Mouse (Mus musculus): ENCODE measurements around the gene Get4. TPM values are rescaled to one million over a fixed set of nuclear protein-coding genes. Genes with fewer than 3 reads are reported as not detected.

The Get4 gene
- polyA plus RNA-seq, 1 experiment from 2014 or later = 109 TPM

DNA sequence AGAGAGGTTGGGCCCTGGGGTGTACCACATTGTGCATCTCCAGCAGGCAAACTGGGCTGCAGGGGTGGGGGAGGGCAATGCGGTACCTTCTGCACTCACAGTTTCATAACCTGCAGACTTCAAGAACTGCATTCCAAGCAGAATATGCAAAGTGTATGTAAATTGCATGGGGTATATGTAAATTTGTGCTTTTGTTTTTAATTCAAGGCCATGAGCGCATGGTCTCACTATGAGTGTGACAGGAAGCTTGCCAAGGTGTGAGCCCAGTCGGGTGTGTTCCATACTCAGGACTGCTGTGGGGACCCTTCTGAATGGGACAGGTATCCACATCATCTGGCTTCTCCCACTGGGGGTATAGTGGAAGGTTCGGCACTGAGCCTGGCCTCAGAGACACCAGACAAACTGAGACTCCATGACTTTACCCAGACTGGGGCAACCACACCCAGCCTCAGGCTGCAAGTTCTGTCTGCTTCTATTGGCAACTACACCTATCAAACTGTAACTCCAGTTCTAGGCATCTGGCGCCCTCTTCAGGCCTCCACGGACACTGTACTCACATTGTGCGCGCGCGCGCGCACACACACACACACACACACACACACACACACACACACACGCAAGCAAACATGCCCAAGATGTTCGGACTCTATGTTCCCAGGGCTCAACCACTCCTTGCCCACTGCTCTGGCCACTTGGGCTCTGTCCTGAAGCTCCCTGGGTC is 31.5 kb downstream of the Get4 start:
- H3K4me2 ChIP-seq = no peak overlapping the region
- H3K9me3 ChIP-seq (replicated peaks) = no peaks in the 10 kb centered on the region
- H3K36me3 ChIP-seq (replicated peaks) = no peaks in the 10 kb centered on the region
- H3K4me3 ChIP-seq (replicated peaks) = no peak overlapping the region
- H3K9ac ChIP-seq = no peak overlapping the region
- ATAC-seq (ENCODE audit: insufficient read depth) = no peak
- H3K4me1 ChIP-seq (replicated peaks) = peaks cover 47% of the 10 kb centered on the region
- H3K27me3 ChIP-seq = no peaks in the 10 kb centered on the region
- H3K27ac ChIP-seq (replicated peaks) = no peak overlapping the region
- 87% methylated on average over 14 of the region's 14 CpGs for WGBS (ENCODE audit: insufficient replicate concordance)

GRCm38 (mm10) chr5:139285383-139286067 is 33.4 kb downstream of the Get4 start:
- H3K4me2 ChIP-seq = no peak overlapping the region
- peak overlapping the region; percentile 15; the same call in 1 of the 2 replicates for H3K27ac ChIP-seq (replicated peaks)
- H3K4me1 ChIP-seq (replicated peaks) = peaks cover 49% of the 10 kb centered on the region
- H3K27me3 ChIP-seq = no peaks in the 10 kb centered on the region
- H3K4me3 ChIP-seq (replicated peaks) = no peak overlapping the region
- 36% methylated on average over 8 of the region's 8 CpGs for WGBS (ENCODE audit: insufficient replicate concordance)
- H3K36me3 ChIP-seq (replicated peaks) = no peaks in the 10 kb centered on the region
- ATAC-seq (ENCODE audit: insufficient read depth) = no peak; the same call in 1 of the 2 replicates
- H3K9ac ChIP-seq = no peak overlapping the region
- no peaks in the 10 kb centered on the region for H3K9me3 ChIP-seq (replicated peaks)

DNA sequence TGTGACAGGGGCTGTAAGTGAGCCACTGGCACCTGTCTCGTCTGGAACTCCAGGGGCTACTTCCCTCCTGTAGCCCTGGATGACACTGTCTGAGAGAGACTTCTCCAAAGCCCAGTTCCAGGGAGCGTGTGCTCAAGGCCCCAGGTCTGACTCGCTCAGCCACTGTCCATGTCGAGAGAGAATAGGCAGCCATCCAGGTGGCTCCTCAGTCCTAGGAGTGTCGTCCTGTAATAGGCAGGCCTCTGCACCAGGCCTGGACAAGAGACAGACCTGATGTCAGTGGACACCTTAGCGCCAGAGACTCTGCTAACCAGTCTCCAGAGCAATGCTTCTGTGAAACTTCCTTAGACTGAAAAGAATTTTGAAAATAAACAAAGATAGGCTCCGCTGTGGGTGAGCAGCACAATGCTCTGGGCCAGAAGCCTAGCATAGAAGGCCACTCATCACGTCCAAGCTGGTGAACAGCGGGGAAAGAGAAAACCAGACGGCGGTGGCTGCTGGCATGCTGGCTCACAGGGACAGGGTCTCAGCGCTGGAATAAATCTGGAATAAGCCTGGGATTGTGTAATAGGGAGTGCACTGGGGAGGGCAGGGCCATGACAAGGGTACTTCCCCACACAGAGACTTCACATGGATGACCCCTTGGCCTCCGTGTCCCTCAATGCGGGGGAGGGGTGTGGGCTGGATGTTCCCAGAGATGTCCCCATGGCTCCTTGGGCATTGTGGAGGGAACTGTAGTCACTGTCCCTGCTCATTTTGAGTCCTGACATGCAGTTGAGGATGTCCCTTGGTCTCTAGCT is 34.2 kb downstream of the Get4 start:
- Histone ChIP-seq H3K4me3 (replicated peaks) (no peak overlapping the region), H3K27ac (replicated peaks) (peak overlapping the region; percentile 72), H3K9me3 (replicated peaks) (no peaks in the 10 kb centered on the region), H3K4me2 (peak overlapping the region; percentile 23), H3K4me1 (replicated peaks) (peaks cover 49% of the 10 kb centered on the region), H3K27me3 (no peaks in the 10 kb centered on the region), H3K9ac (no peak overlapping the region), H3K36me3 (replicated peaks) (no peaks in the 10 kb centered on the region)
- peak; percentile 13; the same call in 1 of the 2 replicates for ATAC-seq (ENCODE audit: insufficient read depth)
- 50% methylated on average over 14 of the region's 14 CpGs for WGBS (ENCODE audit: insufficient replicate concordance)

- Histone ChIP-seq H3K36me3 (replicated peaks) (no peaks in the 10 kb centered on the region), H3K9me3 (replicated peaks) (no peaks in the 10 kb centered on the region), H3K27me3 (no peaks in the 10 kb centered on the region), H3K4me3 (replicated peaks) (no peak overlapping the region), H3K4me1 (replicated peaks) (peaks cover 51% of the 10 kb centered on the region), H3K9ac (no peak overlapping the region), H3K27ac (replicated peaks) (peak overlapping the region; percentile 72), H3K4me2 (peak overlapping the region; percentile 23)
- peak; percentile 63 for ATAC-seq (ENCODE audit: insufficient read depth)
- WGBS (ENCODE audit: insufficient replicate concordance) = 7% methylated on average over 5 of the region's 5 CpGs
Measured at GRCm38 (mm10) chr5:139287099-139287498, 35.0 kb downstream of the Get4 start.

- ATAC-seq (ENCODE audit: insufficient read depth) = no peak
- Histone ChIP-seq H3K36me3 (replicated peaks) (no peaks in the 10 kb centered on the region), H3K4me1 (replicated peaks) (peaks cover 46% of the 10 kb centered on the region), H3K9ac (no peak overlapping the region), H3K4me2 (no peak overlapping the region), H3K27ac (replicated peaks) (peak overlapping the region; percentile 68), H3K4me3 (replicated peaks) (no peak overlapping the region), H3K27me3 (no peaks in the 10 kb centered on the region), H3K9me3 (replicated peaks) (no peaks in the 10 kb centered on the region)
- WGBS (ENCODE audit: insufficient replicate concordance) = 48% methylated on average over 4 of the region's 4 CpGs
Measured at GRCm38 (mm10) chr5:139287787-139288186, 35.7 kb downstream of the Get4 start.

GRCm38 (mm10) chr5:139288591-139288990 is 36.5 kb downstream of the Get4 start:
- no peak overlapping the region for H3K9ac ChIP-seq
- H3K4me1 ChIP-seq (replicated peaks) = peaks cover 45% of the 10 kb centered on the region
- ATAC-seq (ENCODE audit: insufficient read depth) = no peak
- H3K4me3 ChIP-seq (replicated peaks) = no peak overlapping the region
- H3K27ac ChIP-seq (replicated peaks) = peak overlapping the region; percentile 68; the same call in 1 of the 2 replicates
- 51% methylated on average over 4 of the region's 4 CpGs for WGBS (ENCODE audit: insufficient replicate concordance)
- no peaks in the 10 kb centered on the region for H3K27me3 ChIP-seq
- no peaks in the 10 kb centered on the region for H3K36me3 ChIP-seq (replicated peaks)
- H3K4me2 ChIP-seq = no peak overlapping the region
- no peaks in the 10 kb centered on the region for H3K9me3 ChIP-seq (replicated peaks)

DNA sequence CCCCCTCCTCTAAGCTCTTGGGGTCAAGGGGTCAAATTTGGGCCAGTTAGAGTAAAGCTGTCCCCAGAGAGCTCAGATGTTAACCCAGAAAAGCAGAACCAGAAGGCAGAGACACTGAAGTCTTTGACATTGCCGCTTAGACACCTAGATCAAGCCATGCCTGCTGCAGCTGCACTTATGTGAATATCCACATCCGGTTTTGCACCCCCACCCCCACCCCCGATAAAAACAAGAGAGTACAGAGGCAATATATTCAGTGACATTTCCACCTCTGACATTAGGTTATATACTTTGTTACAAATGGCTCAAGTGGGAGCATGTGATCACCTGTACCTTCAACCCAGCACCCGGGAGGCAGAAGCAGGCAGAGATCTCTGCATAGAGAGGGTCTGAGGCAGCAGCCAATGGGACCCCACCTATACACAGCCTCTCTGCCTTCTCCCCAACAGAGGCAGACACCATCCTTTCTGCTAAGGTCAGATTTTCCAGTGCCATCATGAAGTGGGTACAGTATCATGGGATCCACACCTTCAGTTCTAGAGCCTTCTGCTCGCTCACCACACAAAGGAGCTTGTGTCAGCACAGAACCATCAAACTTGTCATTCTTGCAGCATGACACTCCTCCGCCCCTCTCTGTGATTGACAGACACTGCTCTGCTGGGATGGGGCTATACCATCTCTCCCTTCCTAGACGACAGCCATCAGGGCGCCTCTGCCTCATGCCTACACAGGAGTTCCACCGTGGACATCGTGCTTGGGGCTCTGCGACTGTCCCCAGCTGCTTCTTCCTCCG is 38.5 kb downstream of the Get4 start:
- H3K9ac ChIP-seq = no peak overlapping the region
- H3K4me3 ChIP-seq (replicated peaks) = no peak overlapping the region
- H3K4me1 ChIP-seq (replicated peaks) = peaks cover 32% of the 10 kb centered on the region
- H3K36me3 ChIP-seq (replicated peaks) = no peaks in the 10 kb centered on the region
- H3K27me3 ChIP-seq = no peaks in the 10 kb centered on the region
- H3K27ac ChIP-seq (replicated peaks) = no peak overlapping the region
- no peaks in the 10 kb centered on the region for H3K9me3 ChIP-seq (replicated peaks)
- no peak for ATAC-seq (ENCODE audit: insufficient read depth)
- 71% methylated on average over 12 of the region's 12 CpGs for WGBS (ENCODE audit: insufficient replicate concordance)
- H3K4me2 ChIP-seq = no peak overlapping the region

GRCm38 (mm10) chr5:139291811-139292560 is 39.9 kb downstream of the Get4 start:
- no peaks in the 10 kb centered on the region for H3K36me3 ChIP-seq (replicated peaks)
- no peak for ATAC-seq (ENCODE audit: insufficient read depth)
- H3K4me1 ChIP-seq (replicated peaks) = peaks cover 19% of the 10 kb centered on the region
- no peak overlapping the region for H3K27ac ChIP-seq (replicated peaks)
- no peak overlapping the region for H3K9ac ChIP-seq
- H3K4me3 ChIP-seq (replicated peaks) = no peak overlapping the region
- H3K9me3 ChIP-seq (replicated peaks) = no peaks in the 10 kb centered on the region
- H3K27me3 ChIP-seq = no peaks in the 10 kb centered on the region
- WGBS (ENCODE audit: insufficient replicate concordance) = 65% methylated on average over 6 of the region's 6 CpGs
- H3K4me2 ChIP-seq = no peak overlapping the region

DNA sequence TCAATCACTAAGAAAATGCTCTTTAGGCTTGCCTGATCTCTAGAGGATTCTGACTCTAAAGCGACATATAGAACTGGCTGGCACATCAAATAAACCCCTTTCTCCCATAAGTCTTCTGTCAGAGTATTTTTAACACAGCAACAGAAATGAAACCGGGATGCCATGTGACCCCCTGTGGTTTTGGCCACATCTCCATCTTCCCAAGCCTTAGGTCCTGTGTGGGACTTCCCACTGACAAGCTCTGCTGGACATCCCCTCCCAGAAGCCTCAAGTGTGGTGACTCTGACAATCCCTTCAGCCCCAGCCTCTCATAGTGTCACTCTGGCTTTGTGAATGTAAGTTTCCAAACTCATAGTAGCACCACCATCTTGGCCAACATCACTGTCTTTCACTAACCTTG is 42.0 kb downstream of the Get4 start:
- H3K4me2 ChIP-seq = no peak overlapping the region
- H3K9me3 ChIP-seq (replicated peaks) = no peaks in the 10 kb centered on the region
- no peak overlapping the region for H3K9ac ChIP-seq
- no peaks in the 10 kb centered on the region for H3K27me3 ChIP-seq
- H3K4me3 ChIP-seq (replicated peaks) = no peak overlapping the region
- WGBS (ENCODE audit: insufficient replicate concordance) = 55% methylated on average over 2 of the region's 2 CpGs
- no peak for ATAC-seq (ENCODE audit: insufficient read depth)
- H3K27ac ChIP-seq (replicated peaks) = no peak overlapping the region
- no peaks in the 10 kb centered on the region for H3K36me3 ChIP-seq (replicated peaks)
- peaks cover 5% of the 10 kb centered on the region; the same call in 1 of the 2 replicates for H3K4me1 ChIP-seq (replicated peaks)

- Histone ChIP-seq H3K27me3 (no peaks in the 10 kb centered on the region), H3K9ac (no peak overlapping the region), H3K9me3 (replicated peaks) (no peaks in the 10 kb centered on the region), H3K4me1 (replicated peaks) (peaks cover 14% of the 10 kb centered on the region; the same call in 1 of the 2 replicates), H3K27ac (replicated peaks) (no peak overlapping the region), H3K4me2 (no peak overlapping the region), H3K4me3 (replicated peaks) (no peak overlapping the region), H3K36me3 (replicated peaks) (no peaks in the 10 kb centered on the region)
- 73% methylated on average over 10 of the region's 10 CpGs for WGBS (ENCODE audit: insufficient replicate concordance)
- no peak for ATAC-seq (ENCODE audit: insufficient read depth)
Measured at GRCm38 (mm10) chr5:139297092-139297491, 45.0 kb downstream of the Get4 start.

Data from liver, embryonic 15.5 days (tissue).